Mouse (Mus musculus) heart, embryonic 11.5 days (tissue): ENCODE measurements at regions not wholly inside any gene's neighbourhood (a gene's known extent, or its start where the extent isn't known, plus 50 kb on each side); places are given as distances from the start of the nearest gene placed in this dataset.
"Not testable (repeated sequence)": the region's sequence is repeated elsewhere in the genome, so short reads cannot be mapped to it uniquely, and the experiment has no call there.

Source experiments
- ATAC-seq: fragments of 200-750 bp; cut with Nextera tagmentation; replicated peaks from 2 replicates; pipeline ENCODE4 v1.8.0; 2017; ENCODE audit warnings: moderate library complexity; ENCODE audit not compliant: insufficient number of reproducible peaks, low FRiP score, low TSS enrichment
- H3K27ac ChIP-seq: fragments of 300-500 bp; sonication (generic); 2 replicates; pipeline ENCODE4 v1.5.1; 2014; ENCODE audit warnings: mild to moderate bottlenecking, low read depth, low read length
- H3K27me3 ChIP-seq: fragments of 300-500 bp; sonication (generic); 2 replicates; pipeline ENCODE4 v1.6.1; 2014; ENCODE audit warnings: mild to moderate bottlenecking, low read length, mixed read lengths; ENCODE audit not compliant: control insufficient read depth, insufficient read depth
- H3K36me3 ChIP-seq: fragments of 300-500 bp; sonication (generic); 2 replicates; pipeline ENCODE4 v1.6.1; 2014; ENCODE audit warnings: mild to moderate bottlenecking, low read length, moderate library complexity, mixed read lengths; ENCODE audit not compliant: control insufficient read depth, insufficient read depth
- H3K4me1 ChIP-seq: fragments of 300-500 bp; sonication (generic); 2 replicates; pipeline ENCODE4 v1.6.1; 2014; ENCODE audit warnings: low read length; ENCODE audit not compliant: control insufficient read depth, insufficient read depth
- H3K4me2 ChIP-seq: fragments of 300-500 bp; sonication (generic); 2 replicates; pipeline ENCODE4 v1.6.1; 2014; ENCODE audit warnings: mild to moderate bottlenecking, moderate library complexity
- H3K4me3 ChIP-seq: fragments of 300-500 bp; sonication (generic); 2 replicates; pipeline ENCODE4 v1.5.1; 2014; ENCODE audit warnings: low read depth, low read length
- H3K9ac ChIP-seq: fragments of 300-500 bp; sonication (generic); 2 replicates; pipeline ENCODE4 v1.6.1; 2014; ENCODE audit warnings: mild to moderate bottlenecking, low read depth, low read length, moderate library complexity
- H3K9me3 ChIP-seq: fragments of 300-500 bp; sonication (generic); replicated peaks from 2 replicates; pipeline ENCODE4 v1.6.1; 2016; ENCODE audit warnings: low read length; ENCODE audit not compliant: control insufficient read depth
- whole genome bisulfite sequencing: fragments of 180-500 bp; shearing (Covaris S2); extraction: QIAGEN DNeasy Blood & Tissue Kit; methylation state at CpG from one replicate; pipeline ENCODE4 v1.1.7; 2014; ENCODE audit not compliant: insufficient replicate concordance; 5-methylcytosine and 5-hydroxymethylcytosine counted together

DNA sequence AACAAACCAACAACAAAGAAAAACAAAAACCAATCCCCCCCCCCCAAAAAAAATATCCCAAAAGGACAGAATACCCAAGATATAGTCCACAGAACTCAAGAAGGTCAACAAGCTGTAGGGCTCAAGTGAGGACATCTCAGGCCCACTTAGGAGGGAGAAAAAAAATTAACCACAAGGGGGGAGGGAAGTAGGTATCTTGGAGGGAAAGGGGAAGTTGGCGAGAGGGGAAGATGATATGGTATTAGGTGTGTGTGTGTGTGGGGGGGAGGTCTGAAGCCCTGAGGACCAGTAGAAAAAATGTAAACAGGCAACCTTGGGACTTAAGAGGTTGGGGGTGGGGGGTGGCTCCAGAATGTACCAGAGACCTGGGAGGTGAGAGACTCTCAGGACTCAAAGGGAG lies 797.4 kb downstream of the Crisp4 start:
- Histone ChIP-seq H3K4me3 (no peak overlapping the region), H3K9me3 (no peaks in the 10 kb centered on the region), H3K27me3 (no peaks in the 10 kb centered on the region), H3K27ac (no peak overlapping the region), H3K4me1 (no peaks in the 10 kb centered on the region), H3K9ac (no peak overlapping the region), H3K36me3 (no peaks in the 10 kb centered on the region), H3K4me2 (no peak overlapping the region)
- WGBS: 68% methylated on average over 1 of the region's 1 CpGs
- no peak for ATAC-seq

DNA sequence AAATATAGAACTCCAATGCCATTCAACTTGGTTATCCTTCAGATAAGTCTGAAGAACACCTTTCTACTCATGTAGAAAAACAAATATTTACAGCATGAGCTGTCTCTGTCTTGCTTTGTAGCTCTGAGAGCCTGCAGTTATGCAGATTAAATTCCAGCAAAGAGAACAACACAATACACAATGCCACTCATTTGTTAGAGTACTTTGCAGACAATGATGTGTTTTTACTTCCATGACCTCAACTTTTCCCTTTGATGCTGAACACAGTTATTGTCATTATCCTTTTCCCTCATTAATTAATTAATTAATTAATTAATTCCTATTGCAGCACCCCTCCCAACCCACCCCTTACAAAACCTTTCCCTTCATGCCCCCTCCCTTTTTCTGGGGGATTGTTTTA lies 807.9 kb downstream of the Crisp4 start:
- Histone ChIP-seq H3K27me3 (no peaks in the 10 kb centered on the region), H3K36me3 (no peaks in the 10 kb centered on the region), H3K4me1 (no peaks in the 10 kb centered on the region), H3K4me2 (no peak overlapping the region), H3K9me3 (no peaks in the 10 kb centered on the region), H3K4me3 (no peak overlapping the region), H3K9ac (no peak overlapping the region), H3K27ac (no peak overlapping the region)
- ATAC-seq: no peak

DNA sequence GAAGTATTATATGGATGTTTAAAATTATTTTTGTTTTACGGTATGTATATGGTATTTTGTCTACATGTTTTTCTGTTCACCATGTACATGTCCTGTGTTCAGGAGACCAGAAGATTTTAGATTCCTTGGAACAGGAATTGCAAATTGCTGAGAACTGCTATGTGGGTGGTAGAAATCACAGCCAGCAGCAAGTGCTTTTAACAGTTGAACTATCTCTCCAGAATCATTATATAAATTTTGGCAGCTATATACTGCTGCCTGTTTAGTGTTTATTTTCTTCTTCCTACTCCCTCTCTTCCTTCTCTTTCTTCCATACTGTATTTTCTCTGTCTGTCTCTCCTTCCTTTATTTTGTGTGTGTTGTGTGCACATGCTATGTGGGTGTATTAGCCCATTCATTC lies 834.3 kb downstream of the Crisp4 start:
- not testable (repeated sequence) for H3K9ac ChIP-seq, H3K4me1 ChIP-seq, H3K9me3 ChIP-seq, H3K36me3 ChIP-seq, H3K4me2 ChIP-seq, H3K27ac ChIP-seq, ATAC-seq, H3K4me3 ChIP-seq, H3K27me3 ChIP-seq
- WGBS: 100% methylated on average over 1 of the region's 1 CpGs

DNA sequence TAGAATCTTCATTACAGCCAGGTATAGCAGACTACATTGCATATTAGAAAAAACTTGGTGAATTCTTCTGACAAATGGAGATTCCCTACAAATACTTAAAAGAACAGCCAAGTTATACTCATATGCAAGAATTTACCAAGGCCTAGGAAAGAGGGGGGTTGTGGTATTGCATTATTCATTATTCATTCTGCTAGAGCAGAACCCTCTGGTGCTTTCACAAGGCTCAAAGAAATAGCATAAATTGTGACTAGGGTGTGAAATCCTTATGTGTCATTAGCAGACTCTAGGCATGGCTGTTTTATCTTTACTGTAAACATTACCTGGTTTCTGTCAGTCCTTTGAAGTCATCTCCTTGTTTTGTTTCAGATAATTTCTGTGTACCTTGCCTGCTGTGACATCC lies 835.8 kb downstream of the Crisp4 start:
- H3K4me1 ChIP-seq, H3K9me3 ChIP-seq, H3K36me3 ChIP-seq, H3K4me2 ChIP-seq, H3K27me3 ChIP-seq, ATAC-seq, H3K4me3 ChIP-seq, H3K27ac ChIP-seq, H3K9ac ChIP-seq: not testable (repeated sequence)
